Mouse (Mus musculus) hindbrain, embryonic 13.5 days (tissue): ENCODE results near the gene Gm21190. TPM values are rescaled to one million over a fixed set of nuclear protein-coding genes. Genes with fewer than 3 reads are reported as not detected.
"Not testable (repeated sequence)": the region's sequence is repeated elsewhere in the genome, so short reads cannot be mapped to it uniquely, and the experiment has no call there.

Source experiments
- ATAC-seq: fragments of 200-750 bp; cut with Nextera tagmentation; 2 replicates; pipeline ENCODE4 v1.8.0; 2017; ENCODE audit warnings: moderate TSS enrichment; ENCODE audit not compliant: low FRiP score
- H3K27ac ChIP-seq: fragments of 300-500 bp; sonication (generic); 2 replicates; pipeline ENCODE4 v1.5.1; 2015; ENCODE audit warnings: inconsistent platforms, mild to moderate bottlenecking, moderate library complexity
- H3K27me3 ChIP-seq: fragments of 300-500 bp; sonication (generic); 2 replicates; pipeline ENCODE4 v1.6.1; 2015; ENCODE audit warnings: mild to moderate bottlenecking, inconsistent platforms
- H3K36me3 ChIP-seq: fragments of 300-500 bp; sonication (generic); 2 replicates; pipeline ENCODE4 v1.6.1; 2015; ENCODE audit warnings: mild to moderate bottlenecking, inconsistent platforms
- H3K4me1 ChIP-seq: fragments of 300-500 bp; sonication (generic); replicated peaks from 2 replicates; pipeline ENCODE4 v1.6.1; 2015; ENCODE audit warnings: inconsistent platforms
- H3K4me2 ChIP-seq: fragments of 300-500 bp; sonication (generic); 2 replicates; pipeline ENCODE4 v1.6.1; 2015; ENCODE audit warnings: inconsistent platforms, mild to moderate bottlenecking, moderate library complexity
- H3K4me3 ChIP-seq: fragments of 300-500 bp; sonication (generic); 2 replicates; pipeline ENCODE4 v1.5.1; 2015; ENCODE audit warnings: mild to moderate bottlenecking, inconsistent platforms
- H3K9ac ChIP-seq: fragments of 300-500 bp; sonication (generic); 2 replicates; pipeline ENCODE4 v1.6.1; 2015; ENCODE audit warnings: mild to moderate bottlenecking, inconsistent platforms
- H3K9me3 ChIP-seq: fragments of 300-500 bp; sonication (generic); 2 replicates; pipeline ENCODE4 v1.6.1; 2016; ENCODE audit warnings: inconsistent platforms
- WGBS: fragments of 180-500 bp; shearing (Covaris S2); methylation state at CpG from one replicate; pipeline ENCODE4 v1.1.7; 2015; 5-methylcytosine and 5-hydroxymethylcytosine counted together
- polyA plus RNA-seq: library from polyadenylated mRNA; unstranded; fragments of >200 nt; fragmentation: Nextera tagmentation; extraction: Ambion mirVana; gene quantifications from 2 replicates; pipeline ENCODE4 v1.2.1, GENCODE M21; 2015

The Gm21190 gene
- polyA plus RNA-seq, 1 experiment from 2014 or later = not detected

DNA sequence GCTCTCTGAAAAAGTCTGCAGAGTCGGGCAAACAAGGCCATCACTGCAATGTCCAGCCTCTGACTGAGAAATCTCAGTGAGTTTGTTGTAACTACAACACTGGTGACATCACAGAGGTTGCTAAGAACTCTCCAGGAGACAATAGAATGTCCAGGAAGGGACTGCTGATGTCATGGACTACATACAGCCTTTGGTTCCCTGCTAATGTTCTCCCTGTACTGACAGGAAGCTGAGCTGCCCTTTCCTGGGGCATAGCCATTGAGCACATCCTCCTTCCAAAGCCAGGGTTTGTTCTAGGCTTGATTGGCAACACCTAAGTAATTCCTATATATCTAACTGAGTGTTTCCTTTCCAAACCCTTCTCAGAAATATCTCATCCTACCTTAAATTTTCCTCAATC is 52.6 kb downstream of the Gm21190 start, which contains the start of gene Gm21149:
Gene Gm21149, minus strand, starts transcription at position 101 of the 400 bp plus-strand sequence.
- not testable (repeated sequence) for H3K4me3 ChIP-seq, H3K27me3 ChIP-seq, H3K4me2 ChIP-seq, H3K9ac ChIP-seq, H3K4me1 ChIP-seq, H3K36me3 ChIP-seq, H3K27ac ChIP-seq, ATAC-seq
- 75% methylated on average over 1 of the region's 1 CpGs for WGBS
- H3K9me3 ChIP-seq = peaks cover 25% of the 10 kb centered on the region

Other genes with a start within 250 kb of the Gm21190 start
- not detected in 2 replicates for gene Gm21149, start 52.7 kb downstream of the Gm21190 start, polyA plus RNA-seq
- gene Gm21083, start 48.1 kb upstream of the Gm21190 start, polyA plus RNA-seq = not detected in 2 replicates
- not detected in 2 replicates for gene Speer4d, start 89.8 kb upstream of the Gm21190 start, polyA plus RNA-seq
- gene 4930572O03Rik, start 127.8 kb upstream of the Gm21190 start, polyA plus RNA-seq = not detected in 2 replicates
- not detected in 2 replicates for gene Speer4c, start 185.0 kb upstream of the Gm21190 start, polyA plus RNA-seq